Mouse (Mus musculus) heart, postnatal 0 days (tissue): ENCODE measurements around the gene Ifit3.

Experiments
- CTCF ChIP-seq: IDR thresholded peaks from 2 replicates; pipeline ENCODE4 v1.5.1; 2016; ENCODE audit warnings: antibody characterized with exemption, control low read depth, low read depth
- EP300 ChIP-seq: IDR thresholded peaks from 2 replicates; pipeline ENCODE4 v1.6.1; 2016; ENCODE audit warnings: antibody characterized with exemption, low read depth

DNA sequence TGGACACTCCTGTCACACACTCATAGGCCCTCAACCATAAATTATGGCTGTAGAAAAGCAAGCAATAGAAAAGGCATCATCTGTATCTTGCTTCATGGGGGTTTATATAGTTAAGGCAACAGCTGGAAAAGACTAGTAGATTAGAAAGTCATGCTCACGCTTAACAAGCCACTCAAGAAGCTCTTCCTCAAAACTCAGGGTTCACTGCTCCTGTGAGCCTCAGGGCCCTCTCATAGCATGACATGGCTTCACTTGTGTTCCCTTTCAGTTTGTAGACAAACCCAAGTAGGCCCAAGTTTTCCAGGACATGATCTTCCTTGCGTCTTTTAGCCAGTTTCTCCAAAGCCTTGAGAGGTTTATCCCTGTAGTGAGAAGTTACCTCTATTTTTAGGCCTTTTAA, 10.1 kb downstream of the Ifit3 start:
- TF ChIP-seq CTCF = no peak
- TF ChIP-seq EP300 = no peak
